Mouse (Mus musculus) hindbrain, embryonic 11.5 days (tissue): ENCODE data around the gene Slc9a9. TPM values are rescaled to one million over a fixed set of nuclear protein-coding genes. Genes with fewer than 3 reads are reported as not detected.

Source experiments
- ATAC-seq: fragments of 200-750 bp; cut with Nextera tagmentation; 2 replicates; pipeline ENCODE4 v1.8.0; 2017; ENCODE audit warnings: mild to moderate bottlenecking, moderate TSS enrichment, moderate library complexity; ENCODE audit not compliant: low FRiP score
- DNase-seq: peaks from one replicate; pipeline ENCODE4 v3.0.0-alpha.2; 2015; ENCODE audit warnings: low spot score
- H3K27ac ChIP-seq: fragments of 300-500 bp; sonication (generic); 2 replicates; pipeline ENCODE4 v1.5.1; 2014; ENCODE audit warnings: mild to moderate bottlenecking, low read depth, low read length
- H3K27me3 ChIP-seq: fragments of 300-500 bp; sonication (generic); 2 replicates; pipeline ENCODE4 v1.6.1; 2014; ENCODE audit warnings: mild to moderate bottlenecking, low read length, moderate library complexity, mixed read lengths; ENCODE audit not compliant: control insufficient read depth, insufficient read depth
- H3K36me3 ChIP-seq: fragments of 300-500 bp; sonication (generic); 2 replicates; pipeline ENCODE4 v1.6.1; 2014; ENCODE audit warnings: mild to moderate bottlenecking, low read length, moderate library complexity, mixed read lengths; ENCODE audit not compliant: control insufficient read depth, insufficient read depth
- H3K4me1 ChIP-seq: fragments of 300-500 bp; sonication (generic); replicated peaks from 2 replicates; pipeline ENCODE4 v1.6.1; 2014; ENCODE audit warnings: low read length, mixed read lengths; ENCODE audit not compliant: control insufficient read depth, insufficient read depth
- H3K4me2 ChIP-seq: fragments of 300-500 bp; sonication (generic); replicated peaks from 2 replicates; pipeline ENCODE4 v1.6.1; 2014; ENCODE audit warnings: mild to moderate bottlenecking, low read depth, low read length
- H3K4me3 ChIP-seq: fragments of 300-500 bp; sonication (generic); 2 replicates; pipeline ENCODE4 v1.5.1; 2014; ENCODE audit warnings: low read depth, low read length
- H3K9ac ChIP-seq: fragments of 300-500 bp; sonication (generic); 2 replicates; pipeline ENCODE4 v1.6.1; 2014; ENCODE audit warnings: low read depth, low read length
- H3K9me3 ChIP-seq: fragments of 300-500 bp; sonication (generic); 2 replicates; pipeline ENCODE4 v1.6.1; 2016; ENCODE audit warnings: low read length; ENCODE audit not compliant: control insufficient read depth
- WGBS: fragments of 180-500 bp; shearing (Covaris S2); extraction: QIAGEN DNeasy Blood & Tissue Kit; methylation state at CpG from one replicate; pipeline ENCODE4 v1.1.7; 2014; 5-methylcytosine and 5-hydroxymethylcytosine counted together
- polyA plus RNA-seq: library from polyadenylated mRNA; unstranded; fragments of >200 nt; fragmentation: Nextera tagmentation; extraction: Ambion mirVana; gene quantifications from 2 replicates; pipeline ENCODE4 v1.2.1, GENCODE M21; 2014

Gene Slc9a9
- polyA plus RNA-seq, 1 experiment from 2014 or later: 3.8 TPM

DNA sequence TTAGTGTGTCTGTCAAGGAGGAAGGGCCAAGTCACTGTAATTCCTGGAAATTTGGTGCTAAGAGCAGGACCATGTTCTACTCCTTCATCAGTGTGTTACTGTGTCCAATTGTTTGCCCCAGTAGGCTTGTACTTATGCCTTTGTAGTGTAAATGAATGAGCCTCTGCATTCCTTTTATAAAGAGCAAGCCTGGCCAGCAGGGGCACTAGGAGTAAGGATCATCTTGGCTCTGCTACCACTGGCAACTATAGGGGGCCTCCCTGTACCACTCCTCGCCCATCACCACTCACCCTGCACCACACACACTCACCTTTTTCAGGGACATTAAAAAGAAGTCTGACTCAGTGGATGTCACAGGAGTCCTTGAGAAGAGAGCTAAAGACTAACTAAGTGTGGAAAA lies 306.5 kb downstream of the Slc9a9 start:
- no peaks in the 10 kb centered on the region for H3K36me3 ChIP-seq
- H3K4me1 ChIP-seq: no peaks in the 10 kb centered on the region
- H3K9me3 ChIP-seq: no peaks in the 10 kb centered on the region
- WGBS: 85% methylated on average over 1 of the region's 1 CpGs
- H3K27me3 ChIP-seq: no peaks in the 10 kb centered on the region
- H3K27ac ChIP-seq: no peak overlapping the region
- H3K9ac ChIP-seq: no peak overlapping the region
- no peak for DNase-seq
- ATAC-seq: no peak
- no peak overlapping the region for H3K4me3 ChIP-seq
- no peak overlapping the region for H3K4me2 ChIP-seq

DNA sequence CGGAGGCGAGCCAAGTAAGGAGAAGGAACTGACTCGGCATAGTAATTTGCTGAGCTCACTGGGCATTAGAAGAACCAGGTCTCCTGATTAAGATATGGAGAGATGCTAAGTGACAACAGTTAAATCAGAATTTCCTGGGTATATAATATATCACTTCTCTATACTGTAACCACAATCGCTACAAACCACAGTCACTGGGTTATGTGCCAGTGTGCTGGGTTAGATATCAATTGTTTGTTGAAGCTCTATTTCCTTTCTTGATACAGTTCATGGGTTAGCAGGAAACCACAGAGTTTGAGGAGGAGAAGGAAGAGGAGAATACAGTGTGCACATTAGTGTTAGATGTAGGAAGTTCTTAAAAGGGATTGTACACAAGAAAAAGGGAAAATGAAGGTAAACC lies 323.9 kb downstream of the Slc9a9 start:
- Histone ChIP-seq H3K36me3 (no peaks in the 10 kb centered on the region), H3K27me3 (no peaks in the 10 kb centered on the region), H3K27ac (no peak overlapping the region), H3K9me3 (no peaks in the 10 kb centered on the region), H3K4me3 (no peak overlapping the region), H3K9ac (no peak overlapping the region), H3K4me1 (no peaks in the 10 kb centered on the region), H3K4me2 (no peak overlapping the region)
- 90% methylated on average over 4 of the region's 4 CpGs for WGBS
- DNase-seq (no peak), ATAC-seq (no peak)

DNA sequence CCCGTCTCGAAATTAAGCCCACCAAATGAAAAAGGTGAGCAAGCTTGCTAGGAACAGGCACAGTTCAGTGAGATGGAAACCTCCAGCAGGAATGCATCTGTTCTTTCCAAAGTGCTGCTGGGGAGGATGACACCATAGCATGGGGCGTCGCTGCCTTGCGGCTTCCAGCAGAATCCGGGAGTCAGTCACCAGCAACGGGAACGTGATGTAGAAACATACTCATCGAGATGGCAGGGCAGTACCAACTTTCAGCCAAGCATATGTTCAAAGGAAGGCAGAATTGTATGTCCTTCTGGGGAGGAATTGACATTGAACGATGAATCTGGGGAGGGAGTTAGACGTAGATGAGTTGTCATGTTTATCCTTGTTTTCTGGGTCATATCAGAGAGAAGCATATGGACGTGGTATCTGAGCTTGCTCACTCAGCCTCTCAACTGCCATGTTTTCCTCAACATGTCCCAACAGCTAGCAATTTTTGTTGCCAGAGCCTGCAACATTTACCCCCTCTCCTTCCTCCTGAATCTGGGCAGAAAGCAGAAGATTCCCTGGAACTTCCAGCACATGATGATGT lies 350.5 kb downstream of the Slc9a9 start:
- Histone ChIP-seq H3K9me3 (no peaks in the 10 kb centered on the region), H3K4me1 (no peaks in the 10 kb centered on the region), H3K27me3 (no peaks in the 10 kb centered on the region), H3K4me3 (no peak overlapping the region), H3K9ac (no peak overlapping the region), H3K27ac (no peak overlapping the region), H3K4me2 (no peak overlapping the region), H3K36me3 (no peaks in the 10 kb centered on the region)
- WGBS: 92% methylated on average over 12 of the region's 12 CpGs
- DNase-seq: no peak
- ATAC-seq: no peak

DNA sequence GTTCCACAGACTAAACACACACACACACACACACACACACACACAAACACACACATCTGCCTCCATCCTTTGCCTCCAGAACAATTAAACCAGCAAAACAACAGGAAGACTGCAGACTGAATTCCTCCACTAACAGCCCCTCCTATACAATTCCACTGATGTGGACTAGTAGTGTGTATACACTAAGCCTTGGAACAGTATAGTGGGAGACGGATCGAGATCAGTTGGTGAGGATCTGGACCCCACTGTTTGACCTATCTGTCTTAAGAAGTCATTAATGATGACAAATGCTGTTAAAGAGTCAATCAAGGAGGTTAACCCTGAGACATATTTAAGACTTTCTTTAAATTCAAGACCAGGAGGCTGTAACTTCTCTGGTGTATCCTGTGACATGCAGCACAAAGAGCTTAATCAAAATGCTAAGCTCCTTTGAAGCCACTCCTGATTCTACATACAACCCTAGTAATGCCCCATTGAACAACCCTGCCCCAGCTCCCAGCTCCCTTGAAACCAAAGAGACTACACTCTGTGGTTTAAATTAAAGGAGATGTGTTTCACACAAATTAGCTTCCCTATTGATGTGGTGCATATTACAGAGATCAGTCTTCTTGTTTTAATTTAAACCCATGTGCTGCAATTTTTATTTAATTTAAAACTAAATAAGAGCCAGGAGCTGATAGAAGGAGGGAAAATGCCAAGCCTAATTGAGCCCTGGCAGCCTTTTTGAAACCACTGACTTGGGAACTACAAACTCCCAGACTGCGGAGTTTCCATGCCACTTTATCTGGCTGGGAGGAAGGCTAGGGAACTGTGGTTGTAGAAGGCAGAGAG lies 364.6 kb downstream of the Slc9a9 start:
- no peak for DNase-seq
- ATAC-seq: no peak
- Histone ChIP-seq H3K27me3 (no peaks in the 10 kb centered on the region), H3K27ac (no peak overlapping the region), H3K4me2 (no peak overlapping the region), H3K4me1 (no peaks in the 10 kb centered on the region), H3K4me3 (no peak overlapping the region), H3K9me3 (no peaks in the 10 kb centered on the region), H3K9ac (no peak overlapping the region), H3K36me3 (no peaks in the 10 kb centered on the region)
- WGBS: 78% methylated on average over 3 of the region's 3 CpGs

- Histone ChIP-seq H3K27ac (no peak overlapping the region), H3K4me3 (no peak overlapping the region), H3K27me3 (no peaks in the 10 kb centered on the region), H3K36me3 (no peaks in the 10 kb centered on the region), H3K9me3 (no peaks in the 10 kb centered on the region), H3K4me2 (no peak overlapping the region), H3K9ac (no peak overlapping the region), H3K4me1 (no peaks in the 10 kb centered on the region)
- ATAC-seq: no peak
- no peak for DNase-seq
Measured at GRCm38 (mm10) chr9:95036209-95036608, 366.5 kb downstream of the Slc9a9 start.

DNA sequence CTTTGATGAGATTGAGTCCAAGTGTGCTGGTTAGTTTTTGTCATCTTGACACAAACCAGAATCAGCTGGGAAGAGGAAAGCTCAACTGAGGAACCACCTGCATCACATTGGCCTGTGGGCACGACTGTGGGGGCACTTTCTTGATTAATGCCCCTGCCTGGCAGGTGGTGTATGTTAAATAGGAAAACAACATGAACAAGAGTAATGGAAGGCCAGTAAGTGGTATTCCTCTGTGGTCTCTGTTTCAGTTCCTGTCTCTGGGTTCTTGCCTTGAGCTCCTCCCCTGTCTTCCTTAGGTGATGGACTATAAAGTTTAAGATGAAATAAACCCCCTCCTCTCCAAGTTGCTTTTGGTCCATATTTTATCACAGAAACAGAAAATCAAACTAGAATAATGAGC lies 372.7 kb downstream of the Slc9a9 start:
- Histone ChIP-seq H3K4me2 (no peak overlapping the region), H3K9me3 (no peaks in the 10 kb centered on the region), H3K27ac (no peak overlapping the region), H3K27me3 (no peaks in the 10 kb centered on the region), H3K36me3 (no peaks in the 10 kb centered on the region), H3K9ac (no peak overlapping the region), H3K4me3 (no peak overlapping the region), H3K4me1 (no peaks in the 10 kb centered on the region)
- DNase-seq (no peak), ATAC-seq (no peak)
- WGBS: 65% methylated on average over 1 of the region's 1 CpGs

DNA sequence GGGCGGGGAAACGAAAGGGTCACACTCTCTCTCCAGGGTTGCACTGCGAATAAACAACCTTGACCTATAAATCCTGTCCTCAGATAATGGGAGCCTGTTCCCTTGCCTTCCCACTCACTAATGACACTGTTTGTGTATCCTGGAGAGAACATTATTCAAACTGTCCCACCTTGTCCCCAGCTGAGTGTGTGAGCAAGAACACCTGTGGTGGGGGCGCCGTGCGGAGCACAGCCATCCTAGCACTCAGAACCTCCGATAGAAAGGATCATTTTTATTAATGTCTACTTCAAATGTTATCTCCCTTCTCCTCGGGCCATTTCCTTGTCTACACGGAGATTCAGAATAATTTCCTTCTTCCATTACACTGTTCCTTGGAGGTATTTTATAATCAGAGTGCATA lies 382.5 kb downstream of the Slc9a9 start:
- no peaks in the 10 kb centered on the region for H3K27me3 ChIP-seq
- no peaks in the 10 kb centered on the region for H3K36me3 ChIP-seq
- 79% methylated on average over 9 of the region's 9 CpGs for WGBS
- H3K4me3 ChIP-seq: no peak overlapping the region
- ATAC-seq: no peak
- H3K4me1 ChIP-seq: no peaks in the 10 kb centered on the region
- H3K27ac ChIP-seq: no peak overlapping the region
- no peak overlapping the region for H3K9ac ChIP-seq
- no peak for DNase-seq
- no peaks in the 10 kb centered on the region for H3K9me3 ChIP-seq
- H3K4me2 ChIP-seq: no peak overlapping the region

DNA sequence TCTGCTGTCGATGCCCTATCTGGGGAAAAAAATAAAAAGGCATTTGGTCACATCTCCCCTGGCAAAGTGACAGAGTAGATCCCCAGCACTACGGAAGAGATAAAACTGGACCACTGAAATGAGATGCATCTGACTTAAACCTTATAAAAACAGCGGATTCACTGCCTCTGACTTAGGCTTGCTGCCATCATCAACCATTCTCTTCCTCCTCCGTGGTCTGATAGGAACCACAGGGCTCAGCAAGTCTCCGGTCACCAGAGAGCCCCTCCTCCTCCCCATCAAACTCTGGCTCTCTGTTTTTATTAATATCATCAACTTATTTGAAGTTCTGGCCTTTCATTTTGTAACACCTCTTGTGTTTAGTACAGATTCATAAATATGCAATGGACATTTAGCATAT lies 383.5 kb downstream of the Slc9a9 start:
- 84% methylated on average over 5 of the region's 5 CpGs for WGBS
- H3K4me3 ChIP-seq: no peak overlapping the region
- no peak overlapping the region for H3K9ac ChIP-seq
- H3K27me3 ChIP-seq: no peaks in the 10 kb centered on the region
- H3K4me2 ChIP-seq: no peak overlapping the region
- no peaks in the 10 kb centered on the region for H3K4me1 ChIP-seq
- no peaks in the 10 kb centered on the region for H3K36me3 ChIP-seq
- ATAC-seq (no peak), DNase-seq (no peak)
- no peak overlapping the region for H3K27ac ChIP-seq
- H3K9me3 ChIP-seq: no peaks in the 10 kb centered on the region

DNA sequence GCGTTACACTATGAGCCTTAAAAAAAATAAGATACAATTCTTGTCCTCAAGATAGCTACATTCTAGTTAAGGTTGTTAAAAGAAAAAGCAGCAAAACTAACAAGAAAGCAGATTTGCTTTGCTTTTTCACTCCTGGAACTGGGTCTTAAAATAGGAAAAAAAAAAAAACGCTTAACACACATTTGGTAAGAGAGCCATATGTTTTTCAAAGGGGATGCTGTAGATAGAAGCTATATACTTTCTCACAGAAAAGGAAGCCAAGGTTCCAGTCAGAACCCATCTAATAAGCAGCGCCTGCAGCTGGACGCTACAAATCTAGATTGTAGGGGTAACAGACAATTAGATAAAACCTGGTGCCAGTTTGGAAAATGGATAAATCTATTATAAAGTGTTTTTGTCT lies 386.1 kb downstream of the Slc9a9 start:
- ATAC-seq (no peak), DNase-seq (no peak)
- Histone ChIP-seq H3K9ac (no peak overlapping the region), H3K9me3 (no peaks in the 10 kb centered on the region), H3K27ac (no peak overlapping the region), H3K36me3 (no peaks in the 10 kb centered on the region), H3K4me1 (no peaks in the 10 kb centered on the region), H3K4me2 (no peak overlapping the region), H3K27me3 (no peaks in the 10 kb centered on the region), H3K4me3 (no peak overlapping the region)
- 88% methylated on average over 4 of the region's 4 CpGs for WGBS
